Mouse (Mus musculus) right cerebral cortex, postnatal 36 days (tissue): ENCODE measurements around the gene Wars2.

Experiments used
- DNase-seq, 2 experiments: peaks; one replicate each; pipeline ENCODE4 v3.0.0; 2022; ENCODE audit warnings: low spot score in 2 of 2, mixed read lengths in 1 of 2

Wars2 gene

DNA sequence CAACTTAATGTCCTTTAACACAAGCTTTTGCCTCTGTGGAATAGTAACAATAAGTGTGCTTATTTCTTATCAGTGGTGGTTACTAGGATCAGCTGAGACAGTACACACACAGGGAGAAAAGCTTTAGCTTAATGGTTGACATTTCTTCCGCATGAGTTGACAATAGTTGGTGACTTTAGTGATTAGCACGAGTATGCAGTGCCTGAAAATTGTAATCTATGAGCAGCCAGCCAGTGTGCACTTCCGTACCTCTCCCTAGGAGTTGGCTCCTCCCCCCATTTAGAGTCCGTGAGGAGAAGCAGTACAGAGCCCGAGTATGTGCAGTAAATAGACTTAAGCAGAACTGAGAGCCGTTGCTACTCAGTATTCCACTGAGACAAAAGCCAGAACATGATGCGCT, 123.8 kb downstream of the Wars2 start:
- DNase-seq: no peak

GRCm38 (mm10) chr3:99266752-99267303, 126.0 kb downstream of the Wars2 start:
- DNase-seq: no peak

- no peak for DNase-seq
Observed at GRCm38 (mm10) chr3:99277973-99278580, 137.2 kb downstream of the Wars2 start.

- no peak for DNase-seq
Observed at GRCm38 (mm10) chr3:99279718-99280117, 138.8 kb downstream of the Wars2 start.

DNA sequence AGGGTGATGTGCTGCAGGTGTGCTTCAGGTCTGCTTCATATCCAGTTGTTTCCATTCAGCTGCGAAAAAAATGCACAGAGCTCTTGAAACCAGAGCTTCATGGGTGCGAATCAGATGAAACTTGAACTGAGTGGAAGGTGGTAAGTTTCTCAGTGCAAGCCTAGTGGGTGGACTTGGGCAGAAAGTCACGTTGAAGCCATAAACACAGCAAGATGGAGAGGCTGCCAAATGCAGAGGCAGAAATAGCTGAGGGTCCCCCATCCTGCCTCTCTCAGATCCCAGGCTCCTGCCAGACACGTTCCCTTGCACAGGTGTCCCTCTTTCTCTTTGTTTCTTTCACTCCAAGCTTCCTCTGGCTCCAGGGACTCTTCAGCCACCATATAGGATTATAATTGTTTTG, 140.6 kb downstream of the Wars2 start:
- no peak for DNase-seq

DNA sequence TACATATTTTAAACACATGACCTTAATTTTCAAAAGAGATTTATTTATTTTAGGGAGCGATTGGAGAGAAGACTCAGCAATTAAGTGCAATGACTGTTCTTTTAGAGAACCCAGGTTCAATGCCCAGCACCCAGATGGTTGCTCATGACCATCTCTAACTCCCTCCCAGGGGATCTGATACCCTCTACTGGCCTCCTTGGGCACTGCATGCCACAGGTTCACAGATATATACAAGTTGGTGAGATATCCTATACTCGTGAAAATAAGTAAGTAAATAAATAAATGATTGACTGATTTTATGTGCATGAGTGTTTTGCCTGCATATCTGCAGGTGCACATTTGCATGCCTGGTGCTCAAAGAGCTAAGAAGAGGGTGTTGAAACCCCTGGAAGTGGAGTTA, 147.4 kb downstream of the Wars2 start:
- no peak for DNase-seq
